Mouse (Mus musculus) spleen, postnatal 10 days (tissue): ENCODE results near the gene Casp3.

Experiments used
- DNase-seq, 2 experiments: peaks; one replicate each; pipeline ENCODE4 v3.0.0; 2021 to 2022; ENCODE audit warnings: low spot score in 2 of 2

Casp3 gene

DNA sequence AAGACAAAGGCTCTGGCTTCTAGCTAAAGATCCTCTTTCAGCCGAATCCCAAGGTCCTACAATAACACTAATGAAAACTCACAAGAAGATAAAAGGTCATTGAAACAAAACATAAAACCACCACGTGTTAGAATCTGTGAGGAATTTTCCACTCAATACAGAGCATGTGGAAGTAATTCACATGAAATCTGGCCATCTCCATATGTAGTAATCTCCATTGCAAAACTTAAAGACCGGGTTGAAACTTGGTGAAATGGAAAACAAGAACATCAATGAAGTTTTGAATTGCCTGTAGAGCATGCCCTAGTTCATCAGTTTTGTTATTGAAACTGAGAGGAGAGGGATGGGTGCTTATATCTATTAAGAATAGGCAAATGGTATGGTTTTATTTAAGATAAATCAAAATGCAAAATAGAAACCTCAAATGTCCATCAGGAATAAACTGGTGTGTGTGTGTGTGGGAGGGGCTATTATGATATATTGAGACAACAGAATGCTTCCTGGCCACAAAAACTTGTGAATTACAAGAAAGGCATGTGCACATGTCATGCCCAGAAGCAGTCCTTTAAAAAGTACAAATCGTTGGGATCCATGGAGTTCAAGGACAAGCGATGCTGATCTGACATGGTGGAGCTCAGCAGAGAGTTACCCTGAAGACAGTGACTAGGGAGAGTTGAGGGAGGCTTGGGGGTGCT lies 63.7 kb downstream of the Casp3 start:
- no peak for DNase-seq

DNA sequence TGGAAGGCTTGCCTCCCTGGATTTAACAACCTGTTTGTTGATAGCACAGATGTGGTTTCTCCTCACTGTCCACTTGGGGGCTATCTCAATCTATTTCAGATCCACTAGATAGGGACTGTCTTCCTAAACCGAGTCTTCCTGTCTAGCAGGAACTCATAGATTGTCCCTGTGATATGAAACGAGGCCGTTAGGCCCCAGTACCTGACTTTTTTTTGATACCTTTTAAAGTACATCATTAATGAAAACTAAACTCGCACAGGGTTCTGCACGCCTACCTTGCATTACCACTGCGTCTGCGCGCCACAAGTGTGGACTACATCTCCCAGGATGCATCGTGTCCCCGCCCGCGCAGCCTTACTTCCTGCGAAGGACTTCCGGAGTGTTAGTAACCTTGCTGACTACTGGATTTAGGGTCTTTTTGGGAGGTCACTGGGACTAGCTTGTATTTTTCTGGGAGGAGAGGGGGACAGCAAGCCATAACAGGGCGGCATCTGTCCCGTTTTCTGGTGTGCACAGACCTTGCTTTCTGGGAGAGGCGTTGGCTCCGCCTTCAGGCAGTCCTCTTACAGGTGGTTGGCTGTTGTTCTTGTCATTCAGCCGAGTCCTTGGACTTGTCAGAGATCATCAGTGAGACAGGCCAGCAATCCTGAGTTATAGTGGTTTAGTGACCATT lies 69.7 kb downstream of the Casp3 start:
- DNase-seq = peak; percentile 90 to 95
